Mouse (Mus musculus): ENCODE measurements around the gene Dok7. TPM values are rescaled to one million over a fixed set of nuclear protein-coding genes. Genes with fewer than 3 reads are reported as not detected.

The Dok7 gene
- total RNA-seq (2021): 10 to 100 TPM; 19.6 to 20.0 TPM

DNA sequence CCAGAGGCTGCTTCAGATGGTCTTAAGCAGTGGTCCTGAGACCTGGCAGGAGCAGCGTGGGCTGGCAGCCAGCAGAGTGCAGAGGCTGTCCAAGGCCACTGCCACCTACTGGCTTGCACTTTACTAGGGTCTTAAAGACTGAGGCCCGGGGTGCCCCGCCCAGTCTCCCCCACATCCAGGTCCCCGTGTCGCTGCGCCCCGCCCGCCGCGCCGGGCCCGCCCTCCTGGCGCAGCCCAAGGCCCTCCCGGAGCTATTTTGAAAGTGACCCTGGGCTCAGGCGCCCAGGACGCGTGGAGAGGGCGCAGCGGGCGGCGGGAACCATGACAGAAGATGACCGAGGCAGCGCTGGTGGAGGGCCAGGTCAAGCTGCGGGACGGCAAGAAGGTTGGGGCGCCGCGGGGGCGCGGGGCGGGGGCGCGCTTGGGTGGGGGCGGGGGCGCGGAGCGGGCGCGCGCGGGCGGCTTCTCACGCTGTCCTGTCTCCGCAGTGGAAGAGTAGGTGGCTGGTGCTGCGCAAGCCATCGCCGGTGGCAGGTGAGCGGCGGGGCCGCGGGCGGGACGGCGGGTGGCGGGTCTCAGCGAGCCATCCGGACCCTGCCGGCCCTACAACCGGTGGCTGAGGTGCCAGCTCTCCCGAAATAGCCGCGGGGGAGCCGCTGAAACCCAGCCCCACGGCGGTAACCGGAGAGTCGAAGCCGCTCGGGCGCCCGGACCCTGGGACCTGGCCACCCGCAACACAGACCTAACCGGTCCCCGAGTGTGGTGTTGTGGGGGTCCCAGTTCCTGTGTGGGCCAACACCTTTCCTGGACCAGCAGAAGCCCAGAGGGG lies at the start of gene Dok7:
Gene Dok7, plus strand, starts transcription at position 163 of the 829 bp plus-strand sequence.
- intact Hi-C loops (cut with DNase I): loop anchor here (5.0 kb wide), 1 partner anchor 75 kb away; no protein-coding TSS in a partner anchor
- DNase-seq (ENCODE audit: low spot score in 2 of 2): peak; percentile 50 to 55

DNA sequence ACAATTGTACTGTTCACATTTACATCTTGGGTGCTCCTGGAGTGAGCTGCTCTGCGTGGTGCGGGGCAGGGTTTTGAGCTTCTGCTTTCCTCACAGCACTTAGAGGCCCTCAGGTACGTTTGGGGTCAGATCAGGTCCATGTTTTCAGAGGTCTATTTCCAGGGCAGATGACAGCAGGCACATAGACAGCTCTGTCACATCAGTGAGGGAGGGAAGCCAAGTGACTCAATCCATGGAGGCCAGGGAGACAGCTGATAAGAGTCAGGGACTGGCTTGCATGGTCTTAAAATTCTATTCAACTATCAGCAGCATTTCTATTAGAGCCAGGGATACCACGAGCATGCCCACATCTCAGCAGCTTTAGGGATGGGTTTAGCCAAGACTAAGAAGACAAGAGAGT lies 47.4 kb upstream of the Dok7 start:
- DNase-seq (ENCODE audit: low spot score in 2 of 2): no peak
- intact Hi-C loops (cut with DNase I): no loop called here

GRCm38 (mm10) chr5:35010656-35011055 lies 45.9 kb upstream of the Dok7 start:
- intact Hi-C loops (cut with DNase I): no loop called here

DNA sequence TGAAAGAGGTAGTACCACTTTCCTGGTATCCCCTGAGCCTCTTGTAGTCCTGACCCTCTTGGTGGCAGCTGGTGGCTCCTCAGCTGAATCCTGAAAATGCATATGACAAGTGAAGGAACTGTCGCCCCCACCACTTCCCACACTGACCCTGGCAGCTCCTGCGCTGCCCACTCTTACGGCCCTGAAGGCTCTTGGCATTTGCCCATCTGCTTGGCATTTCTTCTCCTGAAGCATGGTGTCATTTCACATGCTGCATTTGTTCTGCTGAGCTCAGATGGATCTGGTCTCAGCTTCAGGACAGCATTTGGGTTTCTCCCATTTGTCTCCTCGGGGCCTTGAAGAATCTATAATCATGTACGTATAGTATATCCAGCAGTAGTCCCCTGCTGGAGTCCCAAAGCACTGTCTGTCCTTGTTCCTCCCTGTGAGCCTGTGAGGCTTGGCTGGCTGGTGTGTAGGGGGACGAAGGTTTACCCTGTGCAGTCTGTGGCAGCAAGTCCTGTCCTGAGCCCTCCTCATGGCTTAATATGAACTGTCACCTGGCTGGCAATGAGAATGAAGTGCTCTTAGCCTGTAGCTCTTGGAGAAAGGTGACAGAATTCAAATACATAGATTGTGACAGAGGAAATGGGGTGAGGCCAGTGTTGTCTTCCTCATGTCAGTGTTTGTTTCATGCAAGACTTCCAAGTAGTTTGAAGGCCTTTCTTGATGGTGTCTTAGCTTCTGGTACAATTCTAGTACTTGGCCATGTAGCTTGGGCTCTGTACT lies 45.2 kb upstream of the Dok7 start:
- peak in 1 of 2 experiments; percentile 16 for DNase-seq (ENCODE audit: low spot score in 2 of 2)
- intact Hi-C loops (cut with DNase I): no loop called here

More at GRCm38 (mm10) chr5:35010656-35011055, 45.9 kb upstream of the Dok7 start:
- DNase-seq (ENCODE audit: low spot score in 2 of 2): no peak

DNA sequence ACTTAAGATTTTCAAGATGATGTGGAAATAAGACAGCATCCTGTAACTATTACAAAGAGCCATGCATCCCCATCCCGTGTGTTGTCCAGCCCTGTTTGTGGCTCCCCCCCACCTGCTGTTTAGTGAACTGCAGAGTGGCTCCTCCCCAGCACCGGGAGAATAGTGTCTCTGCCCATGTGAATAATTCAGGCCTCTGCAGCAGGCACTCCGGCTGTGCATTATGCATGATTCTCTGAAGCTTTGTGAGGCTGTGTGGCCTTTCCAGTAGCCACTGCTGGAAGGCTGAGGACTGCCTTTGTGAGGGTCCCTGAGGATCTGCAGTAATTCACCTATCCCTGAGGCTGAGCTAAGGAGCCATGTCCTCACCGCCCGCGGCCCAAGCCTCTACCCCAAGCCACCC lies 42.5 kb upstream of the Dok7 start:
- no peak for DNase-seq (ENCODE audit: low spot score in 2 of 2)

GRCm38 (mm10) chr5:35019673-35020300 lies 36.8 kb upstream of the Dok7 start:
- DNase-seq (ENCODE audit: low spot score in 2 of 2): peak; percentile 44 to 70

More for the DNA sequence above, 42.5 kb upstream of the Dok7 start:
- intact Hi-C loops (cut with DNase I): no loop called here

GRCm38 (mm10) chr5:35020410-35021241 lies 35.9 kb upstream of the Dok7 start:
- intact Hi-C loops (cut with DNase I): loop anchor here (1.0 kb wide), 1 partner anchor 31 kb away; no protein-coding TSS in a partner anchor
- peak; percentile 22 to 58 for DNase-seq (ENCODE audit: low spot score in 2 of 2)

More at GRCm38 (mm10) chr5:35019673-35020300, 36.8 kb upstream of the Dok7 start:
- intact Hi-C loops (cut with DNase I): loop anchor here (1.0 kb wide), 1 partner anchor 30 kb away; no protein-coding TSS in a partner anchor

- peak; percentile 48 to 69 for DNase-seq (ENCODE audit: low spot score in 2 of 2)
- intact Hi-C loops (cut with DNase I): loop anchor here (1.0 to 5.0 kb wide), 2 partner anchors 39 to 108 kb away; no protein-coding TSS in a partner anchor
These were observed 31.6 kb upstream of the Dok7 start for GRCm38 (mm10) chr5:35024975-35025374.

DNA sequence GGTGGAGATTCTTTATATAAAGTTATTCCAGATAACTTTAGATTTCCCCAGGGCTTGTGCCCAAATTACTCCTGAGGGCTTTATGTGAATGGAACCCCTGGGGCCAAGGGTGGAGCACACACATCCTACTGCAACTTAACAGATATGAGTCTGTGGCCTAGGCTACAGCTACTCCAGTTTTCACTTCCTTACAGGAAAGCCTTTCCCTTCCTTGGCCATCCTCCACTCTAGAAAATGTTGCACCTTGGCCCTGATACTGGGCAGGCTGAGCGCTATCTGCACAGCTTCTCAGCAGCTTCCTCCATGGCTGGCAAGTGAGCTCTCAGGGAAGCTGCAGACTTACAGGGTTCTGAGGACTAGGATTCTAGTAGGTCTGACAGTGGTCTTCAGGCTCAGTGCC lies 27.3 kb upstream of the Dok7 start:
- no peak for DNase-seq (ENCODE audit: low spot score in 2 of 2)
- intact Hi-C loops (cut with DNase I): loop anchor here (5.0 kb wide), 1 partner anchor 112 kb away; no protein-coding TSS in a partner anchor

DNA sequence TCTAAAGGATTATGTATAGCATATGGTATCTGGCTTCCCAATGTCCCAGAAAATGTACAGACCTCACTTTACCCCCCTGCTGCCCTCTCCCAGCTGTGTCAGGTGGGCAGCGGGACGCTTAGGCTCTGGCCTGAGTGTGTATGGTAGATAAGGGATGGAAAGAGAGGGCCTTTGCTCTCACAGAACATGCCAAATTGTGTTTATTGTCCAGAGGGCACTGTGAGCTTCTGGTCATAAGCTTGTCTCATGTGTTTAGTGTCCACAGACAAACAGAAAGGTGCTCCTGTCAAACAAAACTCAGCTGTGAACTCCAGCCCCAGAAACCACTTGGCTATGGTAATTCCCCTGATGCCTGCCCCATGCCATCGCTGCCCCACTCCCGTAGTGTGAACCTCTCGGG lies 26.8 kb upstream of the Dok7 start:
- intact Hi-C loops (cut with DNase I): loop anchor here (5.0 kb wide), 1 partner anchor 112 kb away; no protein-coding TSS in a partner anchor
- DNase-seq (ENCODE audit: low spot score in 2 of 2): no peak

DNA sequence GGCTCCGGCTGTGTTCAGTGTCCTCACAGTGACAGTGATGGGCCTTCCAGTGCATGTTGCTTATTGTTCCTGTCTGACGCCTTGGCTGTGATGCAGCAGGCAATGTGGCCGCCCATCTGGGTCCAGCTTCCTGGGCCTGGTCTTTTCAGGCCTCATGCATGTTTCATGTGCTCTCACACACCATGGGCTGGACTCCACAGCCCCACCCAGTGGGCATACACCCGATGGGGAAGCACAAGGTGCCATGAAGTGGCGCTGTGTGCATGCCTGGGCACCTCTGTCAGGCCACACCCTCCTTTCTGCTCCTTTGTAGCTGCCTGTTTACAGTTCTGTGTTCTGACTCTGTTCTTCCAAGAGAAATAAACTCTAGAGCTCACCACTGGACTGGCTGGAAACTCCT lies 23.5 kb upstream of the Dok7 start:
- intact Hi-C loops (cut with DNase I): no loop called here
- no peak for DNase-seq (ENCODE audit: low spot score in 2 of 2)

DNA sequence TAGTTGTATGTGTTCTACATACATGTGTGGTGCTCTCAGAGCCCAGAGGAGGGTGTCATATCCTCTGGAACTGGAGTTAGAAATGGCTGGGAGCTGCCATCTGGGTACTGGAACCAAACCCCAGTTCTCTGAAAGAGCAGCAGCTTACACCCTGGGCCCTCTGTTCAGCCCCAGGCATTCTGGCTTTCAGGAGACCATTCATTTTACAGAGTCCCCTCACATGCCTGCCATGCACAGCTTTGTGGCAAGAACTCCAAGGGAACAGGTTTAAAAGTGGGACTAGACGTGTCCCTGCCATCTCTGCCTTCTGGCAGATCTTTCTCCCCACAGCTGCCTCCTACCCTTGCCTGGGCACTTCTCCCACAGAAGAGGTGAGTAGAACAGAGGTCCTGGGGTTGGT lies 22.9 kb upstream of the Dok7 start:
- intact Hi-C loops (cut with DNase I): no loop called here
- DNase-seq (ENCODE audit: low spot score in 2 of 2): no peak

- DNase-seq (ENCODE audit: low spot score in 2 of 2): no peak
- intact Hi-C loops (cut with DNase I): no loop called here
These were observed 21.4 kb upstream of the Dok7 start for GRCm38 (mm10) chr5:35035141-35035540.

DNA sequence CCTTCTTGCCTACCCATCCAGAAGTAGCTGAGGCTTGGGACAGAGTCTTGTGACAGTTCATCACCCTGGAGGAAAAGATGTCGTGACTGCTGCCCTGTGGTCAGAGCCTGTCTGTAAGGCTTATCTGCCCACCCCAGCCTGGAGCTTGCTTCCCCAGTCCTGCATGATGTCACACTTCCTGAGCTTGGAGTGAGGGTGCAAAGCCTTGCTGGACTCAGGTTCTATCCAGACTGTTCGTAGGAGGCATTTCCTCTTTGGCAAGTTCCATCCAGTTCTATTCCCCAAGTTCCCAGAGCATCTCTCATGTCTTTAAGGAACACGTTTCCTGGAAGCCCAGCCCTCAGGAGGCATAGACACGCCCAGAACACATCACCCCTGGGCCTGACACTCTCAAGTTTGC lies 20.8 kb upstream of the Dok7 start:
- intact Hi-C loops (cut with DNase I): no loop called here

DNA sequence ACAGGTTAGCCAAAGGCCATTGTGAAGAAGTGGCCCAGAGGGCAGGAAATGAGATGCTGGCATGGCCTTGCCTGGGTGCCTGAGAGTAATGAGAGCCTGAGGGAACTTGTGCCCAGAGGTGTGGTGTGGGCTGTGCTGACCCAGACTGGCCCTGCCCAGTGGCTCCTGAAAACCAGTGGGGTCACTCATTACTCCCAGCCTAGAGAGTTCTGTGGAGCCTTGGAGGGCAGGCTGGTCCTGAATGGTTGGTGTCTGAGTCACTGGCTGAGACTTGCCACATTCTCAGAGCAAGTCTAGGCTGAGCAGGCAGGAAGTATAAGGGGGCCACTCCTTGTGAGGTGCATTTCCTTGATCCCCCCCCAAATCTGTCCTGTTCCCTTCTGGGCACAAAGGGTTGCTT lies 19.1 kb upstream of the Dok7 start:
- DNase-seq (ENCODE audit: low spot score in 2 of 2): no peak
- intact Hi-C loops (cut with DNase I): no loop called here

More for the DNA sequence above, 20.8 kb upstream of the Dok7 start:
- DNase-seq (ENCODE audit: low spot score in 2 of 2): peak in 1 of 2 experiments; percentile 53

- intact Hi-C loops (cut with DNase I): loop anchor here (10.0 kb wide), 1 partner anchor 377 kb away; the partner anchor contains the start of genes Grk4 and Nop14
- DNase-seq (ENCODE audit: low spot score in 2 of 2): no peak
These were observed 15.2 kb upstream of the Dok7 start, which contains the start of gene Hgfac for GRCm38 (mm10) chr5:35041268-35041829. Hgfac (plus strand) TSS chr5:35041509.

- no peak for DNase-seq (ENCODE audit: low spot score in 2 of 2)
- intact Hi-C loops (cut with DNase I): loop anchor here (1.0 to 10.0 kb wide), 3 partner anchors 56 to 378 kb away; partner anchors contain the start of genes Grk4 and Nop14
These were observed 14.0 kb upstream of the Dok7 start for GRCm38 (mm10) chr5:35042431-35043109.

DNA sequence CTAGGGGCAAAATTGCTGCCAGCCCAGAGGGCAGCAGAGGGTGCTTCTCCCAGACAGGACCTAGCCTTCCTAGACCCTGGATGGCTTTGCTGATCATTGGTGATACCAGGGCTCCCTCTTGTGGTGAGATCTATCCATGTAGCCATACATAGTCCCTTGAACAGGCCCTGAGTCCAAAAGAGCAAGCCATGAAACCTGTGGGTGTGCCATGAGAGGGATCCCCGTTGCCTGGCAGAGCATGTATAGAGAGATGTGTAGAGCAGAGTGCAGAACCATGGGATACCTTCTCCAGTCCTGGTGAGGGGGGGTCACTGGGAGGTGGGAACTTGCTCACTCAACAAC lies 13.5 kb upstream of the Dok7 start:
- DNase-seq (ENCODE audit: low spot score in 2 of 2): peak; percentile 83 to 90
- intact Hi-C loops (cut with DNase I): loop anchor here (1.0 to 10.0 kb wide), 3 partner anchors 56 to 378 kb away; partner anchors contain the start of genes Grk4 and Nop14

All from left cerebral cortex, postnatal 25 days (tissue).